Mouse (Mus musculus) liver, postnatal 0 days (tissue): Measurements from ENCODE around the gene Cd248.

ENCODE experiments used
- CTCF ChIP-seq: sonication (generic); IDR thresholded peaks from 2 replicates; pipeline ENCODE4 v1.5.1; 2016; ENCODE audit warnings: antibody characterized with exemption, low read depth
- EP300 ChIP-seq: IDR thresholded peaks from 2 replicates; pipeline ENCODE4 v1.6.1; 2016; ENCODE audit warnings: antibody characterized with exemption, low read depth, mild to moderate bottlenecking

DNA sequence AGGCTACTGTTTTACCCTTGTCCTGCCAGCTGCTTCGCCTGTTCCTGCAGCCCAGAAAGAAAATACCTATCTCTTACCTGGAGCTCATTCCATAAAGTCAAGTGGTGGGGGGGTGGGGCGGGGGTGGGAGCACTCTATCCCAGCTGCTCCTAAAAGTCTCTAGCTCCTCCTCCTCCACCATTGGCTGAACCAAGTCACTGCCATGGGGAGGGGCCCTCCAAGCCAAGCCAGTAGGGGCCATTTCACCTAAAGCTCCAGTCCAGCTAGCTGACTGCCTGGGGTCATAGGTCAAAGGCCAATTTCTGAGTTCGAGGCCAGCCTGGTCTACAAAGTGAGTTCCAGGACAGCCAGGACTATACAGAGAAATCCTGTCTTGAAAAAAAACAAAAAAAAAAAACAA, 35.2 kb upstream of the Cd248 start:
- TF ChIP-seq CTCF (no peak), EP300 (no peak)
